Mouse (Mus musculus) skeletal muscle tissue, postnatal 0 days (tissue): ENCODE results near the gene Ncan. TPM values are rescaled to one million over a fixed set of nuclear protein-coding genes. Genes with fewer than 3 reads are reported as not detected.

Experiments used
- microRNA-seq, 2 experiments: library from miRNA; unstranded; fragments of <30 nt; microRNA quantifications; one replicate each; pipeline ENCODE4; 2016
- polyA plus RNA-seq: library from polyadenylated mRNA; unstranded; fragments of >200 nt; fragmentation: Nextera tagmentation; extraction: Ambion mirVana; gene quantifications from 2 replicates; pipeline ENCODE4 v1.2.1, GENCODE M21; 2015

Ncan gene
- polyA plus RNA-seq, result 0.01 TPM in 2 replicates

GRCm38 (mm10) chr8:70120667-70121066 lies at the start of gene Ncan:
Gene Ncan, minus strand, starts transcription at chr8:70120873.

GRCm38 (mm10) chr8:70139026-70139857 lies 18.6 kb upstream of the Ncan start, which contains the start of the genes Rfxank, Borcs8 and Mef2b:
Gene Rfxank, minus strand, starts transcription at chr8:70139154.
Gene Borcs8, plus strand, starts transcription at chr8:70139499.
Gene Mef2b, plus strand, starts transcription at chr8:70139711.

DNA sequence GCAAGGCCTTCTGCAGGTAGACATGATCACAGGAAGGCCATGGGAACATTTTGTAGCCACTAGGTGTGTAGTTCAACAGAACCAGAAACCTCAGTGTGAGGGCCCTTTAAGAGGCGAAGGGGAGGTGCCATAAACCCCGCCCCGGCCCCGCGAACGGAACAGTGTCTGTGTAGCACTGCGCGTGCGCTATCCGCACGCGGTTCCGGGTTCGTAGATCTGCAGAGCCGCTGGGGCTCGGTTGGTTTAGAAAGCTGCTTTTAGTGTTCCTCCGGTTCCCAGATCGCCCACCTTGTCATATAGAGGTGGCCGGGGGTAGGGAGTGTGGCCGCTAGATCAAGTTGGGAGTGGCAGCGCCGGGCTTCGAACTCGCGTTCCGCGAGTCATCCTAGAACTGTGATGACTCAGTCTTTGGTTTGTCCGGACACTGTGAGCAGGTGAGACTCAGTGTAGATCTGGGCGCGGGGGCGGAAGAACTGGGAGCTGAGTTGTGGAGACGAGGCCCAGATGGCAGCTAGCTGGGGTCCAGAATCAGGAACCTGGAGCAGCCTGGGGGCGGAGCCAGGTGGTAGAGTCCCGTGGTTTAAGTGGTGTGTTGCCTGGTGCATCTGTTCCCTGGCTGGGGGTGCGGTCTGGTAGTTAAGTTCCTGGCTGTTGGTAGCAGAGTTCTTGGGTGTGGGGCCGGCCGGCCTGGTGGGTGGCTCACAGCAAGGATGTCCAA lies 10.7 kb upstream of the Ncan start, which contains the start of gene Nr2c2ap:
Gene Nr2c2ap (plus strand): TSS at position 168 of the 718 bp plus-strand sequence.

GRCm38 (mm10) chr8:70083285-70083684 lies 37.4 kb downstream of the Ncan start, which contains the start of gene Hapln4:
Gene Hapln4, plus strand, starts transcription at chr8:70083457.

GRCm38 (mm10) chr8:70072441-70073069 lies 48.1 kb downstream of the Ncan start, which contains the start of gene Tm6sf2:
Gene Tm6sf2, plus strand, starts transcription at chr8:70072924.

Small RNAs within 50 kb of the gene (microRNA-seq; reads per million reads assigned to microRNA genes)
- 0 reads per million in 2 experiments for gene Mir7066

Other genes starting within 250 kb of the Ncan start
- gene Cilp2, start 233.2 kb downstream of the Ncan start, polyA plus RNA-seq, result 0.76 and 1.2 TPM in 2 replicates
- 1.3 and 1.7 TPM in 2 replicates for gene Tssk6, start 218.7 kb downstream of the Ncan start, polyA plus RNA-seq
- 313 and 340 TPM in 2 replicates for gene Ndufa13, start 218.3 kb downstream of the Ncan start, polyA plus RNA-seq
- gene Yjefn3, start 218.2 kb downstream of the Ncan start, polyA plus RNA-seq, result 12.2 and 13.0 TPM in 2 replicates
- 20.4 and 23.2 TPM in 2 replicates for gene Gatad2a, start 124.5 kb downstream of the Ncan start, polyA plus RNA-seq
- gene Mau2, start 78.1 kb downstream of the Ncan start, polyA plus RNA-seq, result 23.2 and 26.4 TPM in 2 replicates
- 21.5 and 24.3 TPM in 2 replicates for gene Sugp1, start 78.1 kb downstream of the Ncan start, polyA plus RNA-seq
- gene Tm6sf2, start 47.9 kb downstream of the Ncan start, polyA plus RNA-seq, result 0.19 TPM in 1 of 2 replicates, not detected in the other
- not detected in 2 replicates for gene Hapln4, start 37.4 kb downstream of the Ncan start, polyA plus RNA-seq
- 9.9 and 13.2 TPM in 2 replicates for gene Nr2c2ap, start 10.5 kb upstream of the Ncan start, polyA plus RNA-seq
- gene Rfxank, start 18.3 kb upstream of the Ncan start, polyA plus RNA-seq, result 10.4 and 10.5 TPM in 2 replicates
- 23.9 and 24.5 TPM in 2 replicates for gene Borcs8, start 18.6 kb upstream of the Ncan start, polyA plus RNA-seq
- gene Mef2b, start 18.8 kb upstream of the Ncan start, polyA plus RNA-seq, result 0.35 and 0.50 TPM in 2 replicates
- 57.1 and 62.8 TPM in 2 replicates for gene Tmem161a, start 51.5 kb upstream of the Ncan start, polyA plus RNA-seq
- 11.5 and 12.0 TPM in 2 replicates for gene Slc25a42, start 91.4 kb upstream of the Ncan start, polyA plus RNA-seq
- gene Sugp2, start 113.4 kb upstream of the Ncan start, polyA plus RNA-seq, result 16.0 and 16.7 TPM in 2 replicates
- 18.4 and 19.5 TPM in 2 replicates for gene Armc6, start 113.6 kb upstream of the Ncan start, polyA plus RNA-seq
- 10.6 and 15.7 TPM in 2 replicates for gene Homer3, start 162.0 kb upstream of the Ncan start, polyA plus RNA-seq
- 22.4 and 27.8 TPM in 2 replicates for gene Ddx49, start 181.6 kb upstream of the Ncan start, polyA plus RNA-seq
- 216 and 248 TPM in 2 replicates for gene Cope, start 181.6 kb upstream of the Ncan start, polyA plus RNA-seq
- 18.4 and 21.9 TPM in 2 replicates for gene Cers1, start 194.9 kb upstream of the Ncan start, polyA plus RNA-seq
- gene Gdf1, start 208.9 kb upstream of the Ncan start, polyA plus RNA-seq, result 4.1 and 4.4 TPM in 2 replicates
- gene Upf1, start 232.4 kb upstream of the Ncan start, polyA plus RNA-seq, result 7.2 and 8.6 TPM in 2 replicates